Mouse (Mus musculus): ENCODE results near the gene Ifrd2. TPM values are rescaled to one million over a fixed set of nuclear protein-coding genes. Genes with fewer than 3 reads are reported as not detected.

Ifrd2 gene
- polyA plus RNA-seq, 1 experiment, result 45.3 TPM

DNA sequence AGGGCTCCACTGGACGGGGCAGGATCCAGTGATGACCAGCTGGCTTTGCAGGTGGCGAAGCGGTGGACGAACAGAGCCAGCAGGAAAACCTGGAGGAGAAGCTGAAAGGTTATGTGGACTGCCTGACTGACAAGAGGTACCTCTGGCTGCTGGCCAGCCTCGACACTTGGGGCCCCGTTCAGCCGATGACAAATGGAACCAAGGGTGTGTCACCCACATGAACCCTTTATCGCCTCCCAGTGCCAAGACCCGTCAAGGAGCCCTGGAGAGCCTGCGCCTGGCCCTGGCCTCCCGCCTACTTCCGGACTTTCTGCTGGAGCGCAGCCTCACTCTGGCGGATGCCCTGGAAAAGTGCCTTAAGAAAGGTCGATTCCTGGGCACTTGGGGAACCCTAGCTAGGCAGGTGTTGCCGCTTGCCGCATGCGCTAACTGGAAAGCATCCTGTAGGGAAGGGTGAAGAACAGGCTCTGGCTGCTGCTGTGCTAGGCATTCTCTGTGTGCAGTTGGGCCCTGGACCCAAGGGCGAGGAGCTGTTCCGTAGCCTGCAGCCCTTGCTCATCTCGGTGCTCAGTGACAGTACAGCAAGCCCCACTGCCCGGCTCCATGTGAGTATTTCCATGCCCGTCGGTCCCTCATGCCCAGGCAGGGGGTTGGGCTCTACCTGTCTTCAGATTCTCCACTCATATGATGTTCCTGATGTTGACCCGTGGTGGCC, 2.8 kb downstream of the Ifrd2 start:
- Histone ChIP-seq H3K4me3 (ENCODE audit: low read depth, low read length) (no peak overlapping the region), H3K27ac (ENCODE audit: insufficient read depth, low read length) (no peak overlapping the region)

DNA sequence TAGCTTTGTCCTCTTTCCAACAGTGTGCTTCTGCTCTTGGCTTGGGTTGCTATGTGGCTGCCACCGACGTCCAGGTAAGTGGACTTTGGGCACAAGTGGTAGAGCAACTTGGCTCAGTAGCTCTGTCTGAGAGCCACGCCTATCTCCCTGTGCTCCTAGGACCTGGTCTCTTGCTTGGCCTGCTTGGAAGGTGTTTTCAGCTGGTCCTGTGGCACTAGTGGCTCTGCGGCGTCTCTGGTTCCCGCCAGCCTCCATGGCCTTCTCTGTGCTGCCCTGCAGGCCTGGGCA, 3.3 kb downstream of the Ifrd2 start:
- Histone ChIP-seq H3K36me3 (ENCODE audit: control insufficient read depth, insufficient read depth, low read length, poor library complexity, severe bottlenecking) (peaks cover 35% of the 10 kb centered on the region), H3K27ac (ENCODE audit: insufficient read depth, low read length) (no peak overlapping the region), H3K4me3 (ENCODE audit: low read depth, low read length) (no peak overlapping the region), H3K27me3 (ENCODE audit: control insufficient read depth, insufficient read depth, low read length, poor library complexity, severe bottlenecking) (no peaks in the 10 kb centered on the region), H3K9ac (ENCODE audit: low read depth, poor library complexity, severe bottlenecking) (no peak overlapping the region), H3K4me1 (ENCODE audit: control insufficient read depth, insufficient read depth, low read length) (peaks cover 2% of the 10 kb centered on the region), H3K9me3 (replicated peaks; ENCODE audit: control insufficient read depth, insufficient read depth, low read length, poor library complexity, severe bottlenecking) (peaks cover 13% of the 10 kb centered on the region)
- TF ChIP-seq CTCF (IDR thresholded peaks at IDR 0.05; ENCODE audit: low read depth, low read length) (no peak), POLR2A (IDR thresholded peaks at IDR 0.05; ENCODE audit: insufficient read depth, low read length) (no peak), EP300 (IDR thresholded peaks at IDR 0.05; ENCODE audit: insufficient read depth, low read depth, low read length) (no peak)

More for the DNA sequence above, 2.8 kb downstream of the Ifrd2 start:
- H3K9me3 ChIP-seq (replicated peaks; ENCODE audit: control insufficient read depth, insufficient read depth, low read length, poor library complexity, severe bottlenecking), result peaks cover 13% of the 10 kb centered on the region
- H3K36me3 ChIP-seq (ENCODE audit: control insufficient read depth, insufficient read depth, low read length, poor library complexity, severe bottlenecking), result peaks cover 35% of the 10 kb centered on the region
- peaks cover 2% of the 10 kb centered on the region for H3K4me1 ChIP-seq (ENCODE audit: control insufficient read depth, insufficient read depth, low read length)
- no peak overlapping the region for H3K9ac ChIP-seq (ENCODE audit: low read depth, poor library complexity, severe bottlenecking)
- H3K27me3 ChIP-seq (ENCODE audit: control insufficient read depth, insufficient read depth, low read length, poor library complexity, severe bottlenecking), result no peaks in the 10 kb centered on the region
- TF ChIP-seq CTCF (IDR thresholded peaks at IDR 0.05; ENCODE audit: low read depth, low read length) (no peak), POLR2A (IDR thresholded peaks at IDR 0.05; ENCODE audit: insufficient read depth, low read length) (no peak), EP300 (IDR thresholded peaks at IDR 0.05; ENCODE audit: insufficient read depth, low read depth, low read length) (no peak)

DNA sequence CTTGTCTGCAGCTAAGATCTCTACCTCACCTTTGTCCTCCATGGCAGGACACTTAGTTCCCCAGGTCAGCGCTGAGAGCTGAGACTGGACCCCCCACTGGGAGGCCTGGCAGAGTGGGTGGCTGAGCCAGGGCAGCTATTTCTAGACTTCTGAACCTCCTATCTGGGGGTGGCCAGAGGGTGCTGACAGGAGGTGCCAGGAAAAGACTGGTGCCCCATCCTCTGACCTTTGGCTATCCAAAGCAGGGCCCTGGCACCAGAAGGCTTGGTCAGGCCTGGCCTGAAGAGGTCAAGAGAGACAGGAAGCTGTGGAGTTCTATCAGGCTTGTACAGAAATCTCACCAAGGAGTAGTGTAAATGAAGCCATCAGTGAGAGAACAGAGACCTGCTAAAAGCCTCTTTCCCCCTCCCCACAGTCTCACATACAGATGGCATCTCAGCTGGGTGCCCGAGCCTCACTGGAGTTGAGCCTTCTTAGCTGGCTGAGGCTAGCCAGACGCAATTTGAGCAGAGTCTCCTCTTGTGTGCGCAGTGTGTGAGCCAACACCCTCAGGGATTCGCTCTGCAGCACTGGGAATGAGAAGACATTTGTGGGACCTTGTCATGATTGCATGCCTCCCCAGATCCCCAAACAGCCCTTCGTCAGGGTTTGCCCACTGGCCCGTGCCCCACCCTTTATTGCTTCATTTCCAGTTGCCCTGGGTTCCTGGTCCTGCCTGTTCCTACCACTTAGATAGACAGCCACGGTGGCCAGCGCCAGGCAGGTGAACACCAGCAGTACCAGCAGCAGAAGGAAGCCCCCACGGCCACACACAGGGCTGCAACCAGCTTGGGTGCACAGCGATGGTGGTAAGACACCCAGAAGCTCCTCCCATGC, 5.9 kb downstream of the Ifrd2 start:
- TF ChIP-seq EP300 (IDR thresholded peaks at IDR 0.05; ENCODE audit: insufficient read depth, low read depth, low read length) (no peak), POLR2A (IDR thresholded peaks at IDR 0.05; ENCODE audit: insufficient read depth, low read length) (no peak), CTCF (IDR thresholded peaks at IDR 0.05; ENCODE audit: low read depth, low read length) (no peak)
- Histone ChIP-seq H3K27me3 (ENCODE audit: control insufficient read depth, insufficient read depth, low read length, poor library complexity, severe bottlenecking) (no peaks in the 10 kb centered on the region), H3K9me3 (replicated peaks; ENCODE audit: control insufficient read depth, insufficient read depth, low read length, poor library complexity, severe bottlenecking) (peaks cover 13% of the 10 kb centered on the region), H3K36me3 (ENCODE audit: control insufficient read depth, insufficient read depth, low read length, poor library complexity, severe bottlenecking) (peaks cover 35% of the 10 kb centered on the region), H3K27ac (ENCODE audit: insufficient read depth, low read length) (no peak overlapping the region), H3K9ac (ENCODE audit: low read depth, poor library complexity, severe bottlenecking) (no peak overlapping the region), H3K4me1 (ENCODE audit: control insufficient read depth, insufficient read depth, low read length) (no peaks in the 10 kb centered on the region), H3K4me3 (ENCODE audit: low read depth, low read length) (no peak overlapping the region)

DNA sequence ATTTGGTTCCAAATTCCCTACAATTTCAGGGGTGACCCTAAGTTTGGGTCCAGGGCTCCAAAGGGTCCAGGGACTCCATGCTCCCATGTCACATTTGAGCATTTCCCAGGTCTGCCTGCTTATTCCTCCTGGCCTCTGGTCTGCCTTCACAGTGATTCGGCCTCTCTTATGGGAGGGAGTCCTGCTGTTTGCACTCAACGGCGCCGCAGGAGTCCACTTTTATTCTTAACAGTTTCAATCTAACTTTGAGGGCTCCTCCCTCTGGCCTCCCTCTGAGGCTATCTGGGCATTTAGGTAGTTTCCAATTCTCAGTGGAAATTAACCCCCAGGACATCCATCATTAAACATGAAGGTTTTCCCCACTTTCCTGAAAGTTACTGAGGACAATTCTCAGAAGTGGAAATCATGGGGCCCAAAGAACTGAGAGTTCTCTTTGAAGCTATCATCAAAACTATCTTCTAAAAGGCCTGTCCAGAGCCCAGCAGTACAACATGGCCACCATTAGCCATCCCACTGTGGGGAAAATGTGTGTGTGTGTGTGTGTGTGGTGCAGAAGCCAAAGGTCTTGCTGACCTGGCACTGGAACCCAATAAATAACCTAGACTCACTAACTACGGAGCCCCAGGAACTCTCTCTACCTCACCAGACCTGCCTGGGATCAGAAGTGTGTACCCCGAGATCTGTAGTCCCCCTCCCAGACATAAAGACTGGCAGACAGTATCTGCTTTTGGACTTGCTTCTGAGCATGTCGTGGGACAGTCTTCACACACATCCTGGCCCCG, 7.0 kb downstream of the Ifrd2 start:
- no peaks in the 10 kb centered on the region for H3K27me3 ChIP-seq (ENCODE audit: control insufficient read depth, insufficient read depth, low read length, poor library complexity, severe bottlenecking)
- TF ChIP-seq EP300 (IDR thresholded peaks at IDR 0.05; ENCODE audit: insufficient read depth, low read depth, low read length) (no peak), POLR2A (IDR thresholded peaks at IDR 0.05; ENCODE audit: insufficient read depth, low read length) (no peak), CTCF (IDR thresholded peaks at IDR 0.05; ENCODE audit: low read depth, low read length) (no peak)
- H3K4me1 ChIP-seq (ENCODE audit: control insufficient read depth, insufficient read depth, low read length), result no peaks in the 10 kb centered on the region
- H3K9me3 ChIP-seq (replicated peaks; ENCODE audit: control insufficient read depth, insufficient read depth, low read length, poor library complexity, severe bottlenecking), result peaks cover 13% of the 10 kb centered on the region
- no peak overlapping the region for H3K4me3 ChIP-seq (ENCODE audit: low read depth, low read length)
- H3K27ac ChIP-seq (ENCODE audit: insufficient read depth, low read length), result no peak overlapping the region
- H3K9ac ChIP-seq (ENCODE audit: low read depth, poor library complexity, severe bottlenecking), result no peak overlapping the region
- peaks cover 33% of the 10 kb centered on the region for H3K36me3 ChIP-seq (ENCODE audit: control insufficient read depth, insufficient read depth, low read length, poor library complexity, severe bottlenecking)

DNA sequence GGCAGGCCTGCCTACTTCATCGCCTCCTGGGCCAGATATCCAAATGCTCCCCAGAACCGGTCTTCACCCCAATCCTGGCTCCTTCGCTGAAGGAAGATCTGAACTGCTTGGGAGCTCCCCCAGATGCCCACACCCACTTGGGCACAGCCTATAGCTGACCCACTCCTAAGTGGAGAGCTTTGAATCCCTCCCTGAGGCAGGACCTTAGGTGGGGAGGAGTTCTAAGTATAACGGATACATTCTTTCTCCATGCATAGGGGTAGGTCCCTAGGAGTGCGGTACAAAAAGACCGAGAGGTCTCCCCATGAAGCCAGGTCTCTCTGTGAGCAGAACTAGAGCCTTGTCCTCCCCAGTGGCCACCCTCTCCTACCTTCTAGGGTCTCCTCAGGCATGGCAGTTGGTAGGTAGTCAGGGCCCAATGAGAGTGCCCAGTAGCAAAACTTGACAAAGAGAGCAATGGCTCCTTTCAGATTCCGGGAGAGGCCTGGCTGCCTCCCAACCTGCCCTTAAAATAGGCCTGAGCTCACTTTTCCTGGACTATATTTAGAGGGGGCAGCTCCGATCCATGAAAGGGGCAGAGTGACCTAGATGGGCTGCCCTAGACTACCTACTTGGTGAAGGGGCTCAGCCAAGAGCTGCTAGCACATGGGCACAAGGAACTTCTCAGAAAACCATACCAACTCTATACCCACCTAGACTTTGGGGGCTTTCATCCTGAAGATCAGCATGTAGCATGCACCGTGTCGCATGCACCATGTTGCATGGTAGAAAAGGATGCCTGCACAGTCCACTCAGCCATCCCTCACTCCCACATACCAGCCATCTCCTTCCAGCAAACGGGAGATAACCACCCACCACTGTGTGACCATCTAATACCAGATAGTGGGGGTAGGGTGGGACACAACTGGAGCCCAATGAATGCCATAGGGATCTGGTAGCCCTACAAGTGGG, 9.5 kb downstream of the Ifrd2 start:
- Histone ChIP-seq H3K27ac (ENCODE audit: insufficient read depth, low read length) (no peak overlapping the region), H3K9ac (ENCODE audit: low read depth, poor library complexity, severe bottlenecking) (no peak overlapping the region), H3K4me1 (ENCODE audit: control insufficient read depth, insufficient read depth, low read length) (peaks cover 2% of the 10 kb centered on the region), H3K27me3 (ENCODE audit: control insufficient read depth, insufficient read depth, low read length, poor library complexity, severe bottlenecking) (no peaks in the 10 kb centered on the region), H3K36me3 (ENCODE audit: control insufficient read depth, insufficient read depth, low read length, poor library complexity, severe bottlenecking) (peaks cover 8% of the 10 kb centered on the region), H3K4me3 (ENCODE audit: low read depth, low read length) (no peak overlapping the region), H3K9me3 (replicated peaks; ENCODE audit: control insufficient read depth, insufficient read depth, low read length, poor library complexity, severe bottlenecking) (no peaks in the 10 kb centered on the region)
- TF ChIP-seq POLR2A (IDR thresholded peaks at IDR 0.05; ENCODE audit: insufficient read depth, low read length) (no peak), EP300 (IDR thresholded peaks at IDR 0.05; ENCODE audit: insufficient read depth, low read depth, low read length) (no peak), CTCF (IDR thresholded peaks at IDR 0.05; ENCODE audit: low read depth, low read length) (no peak)
